Mouse (Mus musculus): ENCODE data around the gene Cdhr2.

- TF ChIP-seq CTCF (IDR thresholded peaks at IDR 0.05; ENCODE audit: low read depth) (no peak), EP300 (optimal IDR thresholded peaks at IDR 0.05) (no peak)
These were observed 6.8 kb upstream of the Cdhr2 start for GRCm38 (mm10) chr13:54694348-54695060.

Data from stomach, postnatal 0 days (tissue).